Mouse (Mus musculus) T-cell, adult 2 months (primary cell): ENCODE data around the gene Gm37240.

ENCODE experiments used
- DNase-seq: peaks from one replicate; pipeline ENCODE4 v3.0.0; 2022; ENCODE audit warnings: low spot score

Gene Gm37240

GRCm38 (mm10) chr3:85493796-85494195 is 393.5 kb downstream of the Gm37240 start:
- no peak for DNase-seq

- DNase-seq, result no peak
Observed at GRCm38 (mm10) chr3:85490204-85490603, 397.1 kb downstream of the Gm37240 start.

- no peak for DNase-seq
Observed at GRCm38 (mm10) chr3:85487379-85487778, 399.9 kb downstream of the Gm37240 start.

GRCm38 (mm10) chr3:85485536-85486190 is 401.7 kb downstream of the Gm37240 start:
- DNase-seq, result no peak

- no peak for DNase-seq
Observed at GRCm38 (mm10) chr3:85482636-85483035, 404.7 kb downstream of the Gm37240 start.

GRCm38 (mm10) chr3:85480638-85481037 is 406.7 kb downstream of the Gm37240 start:
- no peak for DNase-seq

GRCm38 (mm10) chr3:85478731-85479130 is 408.6 kb downstream of the Gm37240 start:
- DNase-seq, result no peak

GRCm38 (mm10) chr3:85469711-85470110 is 417.6 kb downstream of the Gm37240 start:
- DNase-seq, result no peak

GRCm38 (mm10) chr3:85468995-85469394 is 418.3 kb downstream of the Gm37240 start:
- no peak for DNase-seq

- no peak for DNase-seq
Observed at GRCm38 (mm10) chr3:85465283-85466025, 421.9 kb downstream of the Gm37240 start.

- DNase-seq, result no peak
Observed at GRCm38 (mm10) chr3:85460021-85460420, 427.3 kb downstream of the Gm37240 start.

- DNase-seq, result no peak
Observed at GRCm38 (mm10) chr3:85456983-85457382, 430.3 kb downstream of the Gm37240 start.

GRCm38 (mm10) chr3:85455453-85455852 is 431.9 kb downstream of the Gm37240 start:
- no peak for DNase-seq

- no peak for DNase-seq
Observed at GRCm38 (mm10) chr3:85454001-85454400, 433.3 kb downstream of the Gm37240 start.

- DNase-seq, result no peak
Observed at GRCm38 (mm10) chr3:85449461-85449860, 437.9 kb downstream of the Gm37240 start.

- no peak for DNase-seq
Observed at GRCm38 (mm10) chr3:85442781-85443180, 444.5 kb downstream of the Gm37240 start.

- DNase-seq, result no peak
Observed at GRCm38 (mm10) chr3:85442261-85442660, 445.1 kb downstream of the Gm37240 start.

GRCm38 (mm10) chr3:85435406-85435805 is 451.9 kb downstream of the Gm37240 start:
- DNase-seq, result no peak

GRCm38 (mm10) chr3:85431208-85431607 is 456.1 kb downstream of the Gm37240 start:
- no peak for DNase-seq

- no peak for DNase-seq
Observed at GRCm38 (mm10) chr3:85423376-85423997, 463.8 kb downstream of the Gm37240 start.

GRCm38 (mm10) chr3:85421403-85421802 is 465.9 kb downstream of the Gm37240 start:
- DNase-seq, result no peak

- DNase-seq, result no peak
Observed at GRCm38 (mm10) chr3:85417663-85418062, 469.7 kb downstream of the Gm37240 start.

- no peak for DNase-seq
Observed at GRCm38 (mm10) chr3:85398841-85399240, 488.5 kb downstream of the Gm37240 start.
